Mouse (Mus musculus): ENCODE results near the gene Cntn5.

Gene Cntn5

DNA sequence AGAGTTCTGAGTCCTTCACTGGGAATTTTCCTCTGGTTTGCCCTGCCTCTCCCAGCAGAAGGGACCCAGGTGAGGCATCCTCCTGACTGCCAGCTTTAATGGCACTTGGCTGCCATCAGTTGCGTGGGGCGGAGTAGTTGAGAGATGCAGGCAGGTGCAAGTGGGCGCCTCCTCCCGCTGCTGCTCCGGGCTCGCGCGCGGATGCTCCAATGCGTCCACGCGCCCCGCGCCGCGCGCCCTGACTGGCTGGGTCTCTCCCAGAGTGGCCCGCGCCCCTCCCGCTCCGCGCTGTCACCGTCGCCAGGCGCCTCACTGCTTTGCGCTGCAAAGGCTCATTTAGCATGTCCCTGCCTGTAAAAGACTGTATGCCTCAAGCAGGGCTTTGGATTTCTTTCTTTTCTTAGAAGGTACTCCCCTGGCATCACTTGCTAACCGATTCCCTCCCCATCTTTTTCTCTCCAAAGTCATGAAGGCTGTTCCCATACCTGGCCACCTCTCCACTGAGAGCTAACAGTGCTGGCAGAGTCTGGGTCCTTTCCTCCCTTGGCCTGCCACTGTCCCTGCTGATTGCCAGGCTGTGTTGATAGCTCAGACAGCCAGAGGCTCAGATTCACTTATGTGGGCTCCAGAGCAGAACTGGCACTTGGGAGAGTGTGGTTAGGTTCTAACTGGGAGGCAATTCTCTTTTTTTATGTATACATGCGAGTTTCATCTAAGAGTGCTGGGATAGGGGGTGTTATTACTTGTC lies at the start of gene Cntn5:
Gene Cntn5 (minus strand): TSS at position 160 of the 748 bp plus-strand sequence.
- no peak for DNase-seq (ENCODE audit: low read depth, low spot score)

DNA sequence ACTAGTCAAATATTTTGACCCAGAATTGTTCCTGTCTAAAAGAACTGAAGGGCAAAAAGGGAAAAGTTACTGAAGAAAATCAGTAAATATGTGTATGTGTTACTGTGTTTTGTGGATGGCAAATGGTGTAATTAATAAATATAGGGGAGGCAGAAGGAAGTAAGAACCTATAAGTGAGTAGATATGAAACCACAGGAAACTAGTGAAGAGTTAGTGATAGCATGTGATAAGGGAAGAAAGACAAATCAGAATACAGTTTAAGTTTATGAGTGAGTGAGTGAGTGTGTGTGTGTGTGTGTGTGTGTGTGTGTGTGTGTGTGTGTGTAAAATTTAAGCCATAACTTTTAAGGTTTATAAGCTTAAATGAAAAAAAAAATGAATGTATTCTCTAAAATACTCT lies 45.9 kb upstream of the Cntn5 start:
- no peak for DNase-seq (ENCODE audit: low read depth, low spot score)

DNA sequence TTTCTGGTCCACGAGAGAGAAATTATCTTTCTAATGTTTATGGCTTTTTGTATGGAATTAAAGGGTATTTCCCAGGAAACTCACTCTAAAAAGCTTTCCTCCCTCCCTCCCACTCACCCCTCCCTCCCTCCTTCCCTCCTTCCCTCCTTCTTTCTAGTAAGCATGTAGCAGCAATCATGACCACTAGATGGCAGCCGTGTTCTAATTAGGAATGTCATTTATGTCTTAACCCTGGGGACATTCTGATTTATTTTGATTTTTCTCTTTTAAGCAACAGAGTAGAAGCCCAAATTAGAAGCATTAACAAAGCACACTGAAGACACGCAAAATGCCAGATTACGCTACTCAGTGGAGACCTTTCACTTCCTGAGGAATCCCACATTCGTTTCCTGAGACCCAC lies 5.0 kb upstream of the Cntn5 start:
- peak; percentile 25 for DNase-seq (ENCODE audit: low read depth, low spot score)

DNA sequence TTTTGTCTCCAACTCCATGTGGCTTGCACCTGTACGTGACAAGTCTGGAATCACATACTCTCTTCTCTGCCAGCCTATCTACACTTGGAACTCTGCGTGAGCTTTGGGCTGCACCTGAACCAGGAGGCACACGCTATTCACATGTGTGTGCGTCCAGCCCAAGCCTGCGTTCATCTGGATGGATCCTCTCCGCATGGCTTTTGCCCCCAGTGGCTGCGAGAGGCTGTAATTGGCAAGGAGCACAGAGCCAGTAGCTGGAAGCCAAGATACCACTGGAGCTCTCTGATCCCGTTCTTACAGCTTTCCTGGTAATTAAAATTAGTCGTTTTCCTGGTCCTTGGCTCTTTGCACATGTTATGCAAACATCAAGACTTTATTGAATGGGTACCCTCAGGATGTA lies 1.1 kb upstream of the Cntn5 start:
- no peak for DNase-seq (ENCODE audit: low read depth, low spot score)

DNA sequence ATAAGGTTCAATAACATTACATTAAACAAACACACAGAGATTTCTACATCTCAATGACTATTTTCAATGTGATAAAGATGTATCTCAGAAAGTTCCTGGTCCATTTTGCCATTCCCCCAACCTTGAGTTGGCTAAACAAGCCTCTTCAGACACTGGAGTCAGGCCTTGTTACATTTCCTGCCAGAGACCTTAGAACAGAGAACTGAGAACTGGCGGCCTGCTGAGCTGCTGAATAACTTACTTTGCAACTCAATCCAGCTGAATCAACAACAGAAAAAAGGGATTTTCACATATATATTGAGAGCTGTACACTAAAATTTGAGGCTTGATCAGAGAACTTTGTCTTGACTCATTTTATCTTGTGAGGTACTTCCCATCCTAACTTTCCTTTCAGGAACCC lies 24.8 kb downstream of the Cntn5 start:
- no peak for DNase-seq (ENCODE audit: low read depth, low spot score)

DNA sequence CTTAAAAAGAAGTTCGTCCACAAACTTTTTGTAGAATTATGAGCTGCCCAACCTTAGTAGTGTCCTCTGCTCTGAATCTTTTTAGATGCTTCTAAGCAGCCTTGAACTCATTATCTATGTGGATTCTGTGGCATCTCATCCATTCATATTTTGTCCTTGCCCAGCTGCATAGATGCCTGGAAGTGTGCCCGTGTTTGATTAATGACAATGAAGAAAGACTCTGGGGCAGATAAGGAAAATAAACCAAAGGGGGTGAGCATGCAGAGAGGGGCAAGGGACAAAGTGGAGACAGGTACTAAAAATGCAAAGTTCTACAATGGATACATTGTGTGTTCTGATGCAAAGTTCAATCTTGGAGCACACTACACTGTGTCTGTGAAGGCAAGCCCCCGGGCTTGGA lies 30.7 kb downstream of the Cntn5 start:
- no peak for DNase-seq (ENCODE audit: low read depth, low spot score)

DNA sequence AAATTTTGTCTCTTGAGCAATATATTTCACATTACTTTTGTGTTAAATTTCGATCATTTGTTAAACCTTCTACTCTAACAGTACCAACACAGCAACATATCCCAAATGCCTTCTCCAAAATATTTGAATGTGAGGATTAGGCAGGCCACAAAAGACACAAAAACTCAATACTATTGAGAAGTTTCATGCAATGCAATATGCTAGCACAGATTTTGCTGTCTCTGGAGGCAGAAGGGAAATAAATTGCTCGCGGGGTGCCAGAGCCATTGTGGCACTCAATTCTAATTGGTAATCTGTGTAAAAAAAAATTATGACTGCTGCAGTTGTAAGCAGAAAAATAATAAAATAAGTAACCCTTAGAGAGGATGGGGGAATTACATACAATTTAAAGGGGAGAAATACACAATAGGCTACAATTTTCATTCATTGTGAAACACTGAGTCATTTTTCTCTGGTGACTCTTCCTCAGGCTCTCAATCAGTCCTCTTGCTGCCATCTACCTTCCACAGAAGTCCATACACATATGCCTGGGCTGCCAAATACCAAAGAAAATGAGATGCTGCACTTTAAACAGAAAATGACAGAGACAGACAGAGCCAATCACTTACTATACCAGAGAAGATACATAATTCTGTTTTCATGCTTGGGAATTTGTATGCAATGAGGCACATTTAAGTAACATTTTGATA lies 48.2 kb downstream of the Cntn5 start:
- no peak for DNase-seq (ENCODE audit: low read depth, low spot score)

DNA sequence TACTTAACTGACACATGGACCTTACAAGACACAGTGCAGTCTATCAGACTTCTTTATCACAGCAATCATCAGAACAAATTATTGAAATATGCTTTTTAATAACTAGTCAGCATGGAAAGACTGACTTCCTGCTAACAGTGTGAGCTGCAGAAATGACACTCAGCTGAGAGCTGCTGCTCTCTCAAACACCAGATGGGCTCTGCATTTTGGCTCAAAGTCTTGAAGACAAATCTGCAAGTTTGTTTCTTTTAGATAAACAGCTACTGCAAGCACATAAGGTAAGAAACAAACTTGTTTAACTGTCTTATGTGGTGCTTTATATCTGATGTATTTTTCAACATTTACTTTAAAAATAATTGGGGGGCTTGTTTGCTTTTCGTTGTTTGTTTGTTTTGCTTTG lies 87.9 kb downstream of the Cntn5 start:
- no peak for DNase-seq (ENCODE audit: low read depth, low spot score)

DNA sequence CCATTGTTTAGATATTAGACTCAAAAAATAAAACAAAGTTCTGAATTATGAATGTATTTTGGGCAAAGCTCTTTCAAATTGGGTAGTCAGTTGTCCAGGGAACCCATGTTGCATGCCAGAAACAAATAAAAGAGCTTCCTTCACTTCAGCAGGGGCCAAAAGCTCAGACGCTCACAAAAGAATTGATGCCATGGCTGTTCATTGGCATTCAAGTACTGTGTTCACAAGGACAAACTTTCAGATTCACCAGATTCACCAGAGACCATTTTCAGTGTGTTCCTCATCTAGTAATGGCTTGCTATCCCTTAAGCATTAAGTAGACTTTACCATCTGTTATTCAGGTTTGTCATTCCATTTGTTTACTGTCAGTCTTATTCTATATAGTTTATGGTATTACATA lies 107.4 kb downstream of the Cntn5 start:
- DNase-seq (ENCODE audit: low read depth, low spot score): no peak

DNA sequence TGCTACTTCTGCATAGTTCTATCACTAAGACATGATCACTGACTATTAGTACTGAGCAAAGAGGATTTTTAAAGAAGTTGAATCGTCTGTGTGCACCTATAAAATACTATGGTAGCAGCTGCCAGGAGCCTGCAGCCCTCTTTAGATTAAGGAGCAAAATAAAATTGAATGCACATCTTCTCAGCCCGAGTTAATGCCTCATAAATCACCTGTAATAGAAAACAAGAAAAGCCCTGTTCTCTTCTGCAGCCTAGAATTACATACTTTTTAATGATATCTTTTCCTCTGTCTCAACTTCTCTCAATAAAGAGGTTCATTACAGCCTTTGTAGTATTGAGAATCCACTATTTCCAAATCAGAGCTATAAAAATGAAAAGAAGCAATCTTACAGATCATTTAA lies 109.5 kb downstream of the Cntn5 start:
- no peak for DNase-seq (ENCODE audit: low read depth, low spot score)

DNA sequence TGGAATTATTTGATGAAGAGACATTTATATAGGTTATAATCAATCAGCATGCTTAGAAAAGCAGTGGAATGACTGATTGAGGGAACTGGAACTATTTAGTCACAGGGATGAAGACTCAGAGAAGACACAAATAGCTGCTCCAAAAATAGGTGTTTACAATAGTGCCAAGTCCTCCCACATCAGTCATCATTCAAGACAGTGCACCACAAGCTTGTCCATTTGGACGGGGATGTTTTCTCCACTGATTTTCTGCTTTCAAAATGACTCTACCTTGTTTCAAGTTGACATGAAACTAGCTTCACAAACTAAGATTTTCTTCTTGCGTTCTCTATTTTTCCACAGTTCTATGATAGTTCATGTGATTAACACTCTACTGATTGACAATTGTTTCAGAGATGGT lies 172.7 kb downstream of the Cntn5 start:
- DNase-seq (ENCODE audit: low read depth, low spot score): no peak

DNA sequence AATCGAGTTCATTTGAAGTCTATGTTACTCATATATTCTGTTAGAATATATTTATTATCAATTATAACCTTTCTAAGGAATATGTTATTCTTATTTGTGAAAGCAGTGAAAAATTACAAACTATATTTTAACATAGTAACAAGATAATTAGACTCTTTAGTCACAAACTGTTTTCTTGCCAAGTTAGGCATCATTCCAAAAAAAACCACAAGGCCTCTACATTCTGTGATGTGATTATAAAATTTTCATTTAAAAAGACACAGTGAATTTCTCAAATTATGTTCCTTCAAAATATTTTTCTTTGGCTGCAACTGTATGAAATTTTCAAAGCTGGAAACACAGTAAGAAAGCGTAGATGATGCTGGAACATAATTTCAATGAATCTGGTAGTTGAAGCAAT lies 180.4 kb downstream of the Cntn5 start:
- DNase-seq (ENCODE audit: low read depth, low spot score): no peak

DNA sequence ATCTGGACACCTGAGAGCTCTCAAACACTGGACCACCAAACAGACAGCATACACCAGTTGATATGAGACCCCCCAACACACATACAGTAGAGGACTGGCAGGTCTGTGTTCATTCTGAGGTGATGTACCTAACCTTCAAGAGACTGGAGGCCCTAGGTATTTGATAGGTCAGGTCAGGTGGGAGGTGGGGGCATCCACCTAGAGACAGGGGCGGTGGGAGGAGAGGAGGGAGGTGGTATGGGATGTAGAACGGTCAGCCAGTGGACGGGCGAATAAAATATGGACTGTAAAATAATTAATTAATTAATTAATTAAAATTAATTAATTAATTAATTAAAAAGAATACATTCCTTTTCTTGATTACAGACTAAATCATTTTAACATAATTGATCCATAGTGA lies 182.5 kb downstream of the Cntn5 start:
- no peak for DNase-seq (ENCODE audit: low read depth, low spot score)

DNA sequence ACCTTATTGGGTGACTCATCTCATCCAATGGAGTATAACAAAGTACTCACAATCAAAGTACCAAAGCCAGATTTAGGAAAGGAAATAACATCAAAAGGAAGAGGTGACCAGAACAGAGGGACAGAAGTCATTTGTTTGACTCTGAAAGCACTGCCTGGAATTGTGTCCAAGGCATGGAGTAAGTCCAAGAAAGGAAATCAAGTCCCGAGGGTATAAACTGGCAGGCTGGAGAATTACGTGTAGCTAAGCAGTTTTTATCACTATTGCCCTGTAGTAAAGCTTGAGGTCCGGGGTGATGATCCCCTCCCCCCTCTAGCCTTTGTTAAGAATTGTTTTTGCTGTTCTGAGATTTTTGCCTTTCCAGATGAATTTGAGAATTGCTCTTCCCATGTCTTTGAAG lies 185.6 kb downstream of the Cntn5 start:
- DNase-seq (ENCODE audit: low read depth, low spot score): no peak

DNA sequence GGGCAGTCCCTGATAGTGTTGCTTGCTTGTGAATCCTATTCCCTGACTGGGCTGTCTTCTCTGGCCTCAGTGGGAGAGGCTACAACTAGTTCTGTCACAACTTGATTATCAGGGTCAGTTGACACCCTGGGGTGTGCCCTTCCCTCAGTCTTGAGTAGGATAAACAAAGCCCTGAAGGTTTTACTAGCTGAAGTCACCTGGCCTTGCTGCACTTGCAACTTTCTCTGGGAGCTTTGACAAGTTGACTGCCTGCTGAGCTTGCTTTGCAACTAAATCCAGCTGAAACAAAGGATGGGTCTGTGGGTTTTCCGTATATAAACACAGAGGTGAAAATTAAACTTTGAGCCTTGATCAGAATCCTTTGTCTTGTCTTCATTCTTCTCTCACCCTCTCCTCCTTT lies 190.9 kb downstream of the Cntn5 start:
- no peak for DNase-seq (ENCODE audit: low read depth, low spot score)

DNA sequence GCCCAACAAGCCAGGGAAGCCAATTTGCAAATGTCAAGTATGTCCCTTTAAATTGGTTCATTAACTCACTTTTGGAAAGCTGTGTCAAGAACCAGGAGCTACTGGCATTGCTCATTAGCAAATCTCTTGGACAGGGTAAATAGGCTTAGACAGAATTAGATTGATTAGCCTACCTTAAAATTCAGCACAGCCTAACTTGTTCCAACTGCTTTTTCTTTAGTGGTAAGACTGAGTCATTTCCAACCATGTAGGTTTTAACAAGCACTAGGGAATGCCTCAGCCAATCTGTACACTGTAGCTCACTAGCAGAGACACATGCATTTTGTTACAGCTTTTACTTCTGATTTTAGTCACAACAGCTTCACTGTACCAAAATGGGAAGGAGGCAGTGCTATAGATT lies 222.9 kb downstream of the Cntn5 start:
- DNase-seq (ENCODE audit: low read depth, low spot score): no peak

DNA sequence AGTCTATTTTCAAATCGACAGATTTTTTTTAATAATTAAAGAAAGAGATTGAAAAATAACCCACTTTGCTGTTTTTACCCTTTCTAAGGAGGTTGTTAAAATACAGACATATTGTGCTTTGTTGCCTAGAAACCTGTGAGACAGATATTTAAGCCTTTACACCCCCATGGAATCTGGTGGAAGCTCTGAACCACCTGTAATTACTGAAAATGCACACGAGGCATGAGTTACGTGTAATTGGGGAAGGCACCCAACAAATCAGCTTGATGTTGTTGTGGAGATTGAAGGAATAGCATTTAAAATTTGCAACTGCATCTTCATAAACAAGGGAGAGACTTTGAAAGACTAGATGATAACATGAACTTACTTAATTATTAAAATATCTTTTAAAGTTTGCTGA lies 223.4 kb downstream of the Cntn5 start:
- no peak for DNase-seq (ENCODE audit: low read depth, low spot score)

DNA sequence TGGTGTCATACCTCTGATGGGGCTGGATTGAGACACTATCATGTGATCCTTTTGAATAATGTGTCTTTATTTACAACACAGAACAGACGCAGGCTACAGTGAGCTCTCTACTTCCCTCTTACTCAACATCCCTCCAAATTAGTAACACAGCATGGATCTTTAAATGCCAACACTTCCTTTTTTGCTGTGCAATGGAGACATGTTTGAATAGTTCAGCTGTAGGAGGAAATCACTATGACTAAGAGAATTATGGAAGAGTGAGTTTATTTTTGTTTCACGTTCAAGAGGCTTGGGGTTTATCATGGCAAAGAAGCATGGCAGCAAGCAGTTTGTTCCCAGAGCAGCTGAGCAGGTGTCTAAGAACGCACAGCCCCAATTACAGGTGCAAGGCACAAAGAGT lies 235.9 kb downstream of the Cntn5 start:
- no peak for DNase-seq (ENCODE audit: low read depth, low spot score)

DNA sequence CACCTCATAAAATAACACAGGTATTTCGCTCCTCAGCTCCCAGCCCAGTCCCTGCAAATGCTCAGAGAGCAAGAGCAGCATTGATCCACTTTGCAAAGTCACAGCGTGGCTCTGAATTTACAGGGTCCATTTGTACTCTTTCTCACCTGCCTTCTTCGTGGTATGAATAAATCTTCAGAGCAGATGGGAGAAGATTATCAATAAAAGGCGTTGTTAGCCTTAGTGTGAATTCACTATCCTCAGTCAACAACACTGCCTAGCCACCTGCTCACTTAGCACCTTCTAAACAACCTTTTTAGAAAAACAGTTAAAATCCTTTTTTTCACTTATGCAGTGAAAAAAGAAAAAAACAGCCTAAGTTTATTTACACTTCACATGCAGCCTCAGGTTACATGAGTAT lies 237.1 kb downstream of the Cntn5 start:
- no peak for DNase-seq (ENCODE audit: low read depth, low spot score)

DNA sequence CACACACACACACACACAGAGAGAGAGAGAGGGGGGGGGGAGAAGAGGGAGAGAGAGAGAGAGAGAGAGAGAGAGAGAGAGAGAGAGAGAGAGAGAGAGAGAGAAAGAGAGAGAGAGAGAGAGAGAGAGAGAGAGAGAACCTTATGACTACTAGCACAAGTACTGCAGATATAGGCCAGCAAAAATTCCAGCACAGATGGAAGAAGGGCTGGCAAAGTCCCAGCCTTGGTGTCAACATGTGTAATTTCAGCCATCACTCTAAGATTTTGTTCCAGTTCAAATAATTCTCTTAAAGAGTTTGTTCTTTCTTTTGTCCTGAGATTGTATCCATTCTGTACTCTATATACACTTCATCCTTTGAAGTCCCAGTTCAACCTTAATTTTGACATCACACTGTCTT lies 238.8 kb downstream of the Cntn5 start:
- no peak for DNase-seq (ENCODE audit: low read depth, low spot score)

DNA sequence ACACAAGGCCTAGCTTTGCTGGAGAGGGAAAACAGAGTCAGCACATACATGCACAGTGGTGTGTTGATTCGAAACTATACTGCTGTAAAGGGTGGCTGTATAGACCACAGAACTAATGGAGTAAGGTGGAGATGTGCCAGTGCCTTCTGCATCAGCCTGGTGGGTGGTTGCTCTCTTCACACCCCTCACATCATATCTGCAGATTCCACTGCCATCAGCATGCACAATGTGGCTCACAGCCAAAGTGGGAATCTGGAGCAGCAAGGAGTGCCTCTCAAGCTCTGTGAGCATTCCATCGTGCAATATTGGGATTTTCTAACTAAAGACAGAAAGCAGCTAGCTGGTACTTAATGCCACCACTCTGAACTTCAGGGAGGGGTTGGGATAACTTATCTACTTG lies 241.5 kb downstream of the Cntn5 start:
- no peak for DNase-seq (ENCODE audit: low read depth, low spot score)

DNA sequence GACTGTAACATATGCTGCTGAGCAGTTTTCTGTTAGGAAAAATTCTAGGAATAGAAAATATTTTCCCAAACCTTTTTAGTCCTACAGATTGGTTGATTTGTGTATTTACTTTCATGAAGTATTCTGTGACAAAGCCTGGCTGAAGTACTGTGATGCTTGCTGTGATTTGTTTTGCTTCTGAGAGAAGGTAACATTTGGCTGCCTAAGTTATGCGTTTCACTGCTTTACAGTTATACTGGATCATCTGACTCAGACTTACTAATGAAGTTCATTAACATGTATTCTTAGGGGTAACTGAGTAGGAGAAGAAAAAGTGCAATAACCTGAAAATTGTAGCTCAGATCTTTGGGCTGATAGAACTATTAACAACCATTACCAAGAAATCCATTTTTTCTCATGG lies 245.1 kb downstream of the Cntn5 start:
- no peak for DNase-seq (ENCODE audit: low read depth, low spot score)

DNA sequence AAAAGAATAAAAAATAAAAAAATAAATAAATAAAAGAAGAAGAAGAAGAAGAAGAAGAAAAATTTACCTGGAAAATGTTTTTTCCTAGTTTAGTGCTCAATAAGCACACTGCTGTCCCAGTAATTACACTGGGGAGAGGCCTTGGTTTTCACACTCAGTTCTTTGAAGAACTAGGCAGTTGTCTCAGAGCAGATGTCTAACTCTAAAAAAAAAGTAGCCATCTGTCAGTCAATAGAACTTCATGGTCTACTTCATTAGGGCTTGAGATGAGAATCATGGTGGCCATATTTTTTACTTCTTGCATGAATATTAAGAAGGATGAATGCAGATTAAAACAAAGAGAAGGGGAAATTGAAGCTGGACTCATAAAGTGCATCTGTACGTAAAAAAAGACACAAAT lies 246.5 kb downstream of the Cntn5 start:
- DNase-seq (ENCODE audit: low read depth, low spot score): no peak
